Mouse (Mus musculus): Measurements from ENCODE around the gene Olfr1444.

The Olfr1444 gene

GRCm38 (mm10) chr19:12856983-12857382 lies at the start of gene Olfr1444:
TSS of gene Olfr1444 (plus strand) at chr19:12857283.
- in situ Hi-C loops (cut with MboI, MseI) = no loop called here

GRCm38 (mm10) chr19:12812644-12813364 lies 44.3 kb upstream of the Olfr1444 start:
- in situ Hi-C loops (cut with MboI, MseI) = loop anchor here (10.0 to 25.0 kb wide), 3 partner anchors 226 to 801 kb away; partner anchors contain the start of genes Gm4952 and Mpeg1

GRCm38 (mm10) chr19:12813883-12814282 lies 43.2 kb upstream of the Olfr1444 start:
- in situ Hi-C loops (cut with MboI, MseI) = loop anchor here (10.0 to 25.0 kb wide), 3 partner anchors 227 to 802 kb away; partner anchors contain the start of genes Gm4952 and Mpeg1

GRCm38 (mm10) chr19:12818507-12818906 lies 38.6 kb upstream of the Olfr1444 start:
- in situ Hi-C loops (cut with MboI, MseI) = loop anchor here (10.0 to 25.0 kb wide), 3 partner anchors 231 to 806 kb away; partner anchors contain the start of genes Gm4952 and Mpeg1

- in situ Hi-C loops (cut with MboI, MseI) = loop anchor here (5.0 to 25.0 kb wide), 3 partner anchors 58 to 808 kb away; partner anchors contain the start of gene Gm4952
These were observed 36.7 kb upstream of the Olfr1444 start for GRCm38 (mm10) chr19:12820383-12820782.

GRCm38 (mm10) chr19:12824549-12824948 lies 32.5 kb upstream of the Olfr1444 start:
- in situ Hi-C loops (cut with MboI, MseI) = loop anchor here (5.0 to 25.0 kb wide), 3 partner anchors 62 to 812 kb away; partner anchors contain the start of gene Gm4952

GRCm38 (mm10) chr19:12830823-12831430 lies 26.2 kb upstream of the Olfr1444 start:
- in situ Hi-C loops (cut with MboI, MseI) = no loop called here

GRCm38 (mm10) chr19:12831559-12831958 lies 25.5 kb upstream of the Olfr1444 start:
- in situ Hi-C loops (cut with MboI, MseI) = no loop called here

- in situ Hi-C loops (cut with MboI, MseI) = no loop called here
These were observed 23.5 kb upstream of the Olfr1444 start for GRCm38 (mm10) chr19:12833625-12834024.

GRCm38 (mm10) chr19:12838507-12838906 lies 18.6 kb upstream of the Olfr1444 start:
- in situ Hi-C loops (cut with MboI, MseI) = no loop called here

- in situ Hi-C loops (cut with MboI, MseI) = no loop called here
These were observed 10.7 kb upstream of the Olfr1444 start, which contains the start of gene Gm5244 for GRCm38 (mm10) chr19:12846382-12846781. TSS of gene Gm5244 (plus strand) at chr19:12846682.

GRCm38 (mm10) chr19:12883555-12883954 lies 26.5 kb downstream of the Olfr1444 start, which contains the start of gene Olfr1445:
TSS of gene Olfr1445 (plus strand) at chr19:12883855.
- in situ Hi-C loops (cut with MboI, MseI) = no loop called here

GRCm38 (mm10) chr19:12893424-12893823 lies 36.3 kb downstream of the Olfr1444 start, which contains the start of gene Olfr1446:
TSS of gene Olfr1446 (minus strand) at chr19:12893524.
- in situ Hi-C loops (cut with MboI, MseI) = no loop called here

- in situ Hi-C loops (cut with MboI, MseI) = no loop called here
These were observed 46.6 kb downstream of the Olfr1444 start, which contains the start of gene Olfr1447 for GRCm38 (mm10) chr19:12903643-12904042. TSS of gene Olfr1447 (minus strand) at chr19:12903743.

Measured in regulatory T cell (primary cell).